Mouse (Mus musculus): Measurements from ENCODE around the gene Ppp1ca. TPM values are rescaled to one million over a fixed set of nuclear protein-coding genes. Genes with fewer than 3 reads are reported as not detected.

Gene Ppp1ca
- total RNA-seq, 2 experiments from 2014 or later: 318 to 320 TPM

GRCm38 (mm10) chr19:4203604-4204326 lies 11.9 kb downstream of the Ppp1ca start:
- peak in 1 of 2 experiments; percentile 73 for DNase-seq (ENCODE audit: low spot score in 2 of 2)
- intact Hi-C loops (cut with DNase I): loop anchor here (5.0 kb wide), 1 partner anchor 76 kb away; the partner anchor contains the start of gene Aip

DNA sequence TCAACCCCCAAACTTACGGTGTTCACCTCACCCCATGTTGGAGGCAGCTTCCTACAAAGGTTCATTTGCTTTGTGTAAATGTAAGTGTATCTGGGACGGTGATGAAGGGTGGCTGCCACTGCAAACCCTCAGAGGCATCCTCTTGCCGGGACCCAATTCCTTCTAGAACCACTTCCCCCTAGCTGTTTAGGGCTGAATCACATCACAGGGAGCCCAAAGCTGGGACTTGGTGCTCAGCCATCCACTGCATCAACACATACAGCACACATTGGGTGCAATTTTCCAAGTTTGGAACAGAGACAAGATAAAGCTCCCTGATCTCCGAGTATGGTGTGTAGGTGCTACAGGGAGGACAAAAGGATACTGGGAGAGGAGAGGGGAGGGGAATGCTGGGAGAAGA lies 13.0 kb downstream of the Ppp1ca start:
- intact Hi-C loops (cut with DNase I): loop anchor here (5.0 kb wide), 1 partner anchor 78 kb away; the partner anchor contains the start of gene Aip
- peak in 1 of 2 experiments; percentile 35 for DNase-seq (ENCODE audit: low spot score in 2 of 2)

GRCm38 (mm10) chr19:4206971-4207370 lies 15.1 kb downstream of the Ppp1ca start:
- intact Hi-C loops (cut with DNase I): loop anchor here (1.0 kb wide), 1 partner anchor 21 kb away; no protein-coding TSS in a partner anchor
- peak; percentile 53 to 62 for DNase-seq (ENCODE audit: low spot score in 2 of 2)

- no peak for DNase-seq (ENCODE audit: low spot score in 2 of 2)
- intact Hi-C loops (cut with DNase I): no loop called here
Observed at GRCm38 (mm10) chr19:4208563-4208962, 16.7 kb downstream of the Ppp1ca start.

DNA sequence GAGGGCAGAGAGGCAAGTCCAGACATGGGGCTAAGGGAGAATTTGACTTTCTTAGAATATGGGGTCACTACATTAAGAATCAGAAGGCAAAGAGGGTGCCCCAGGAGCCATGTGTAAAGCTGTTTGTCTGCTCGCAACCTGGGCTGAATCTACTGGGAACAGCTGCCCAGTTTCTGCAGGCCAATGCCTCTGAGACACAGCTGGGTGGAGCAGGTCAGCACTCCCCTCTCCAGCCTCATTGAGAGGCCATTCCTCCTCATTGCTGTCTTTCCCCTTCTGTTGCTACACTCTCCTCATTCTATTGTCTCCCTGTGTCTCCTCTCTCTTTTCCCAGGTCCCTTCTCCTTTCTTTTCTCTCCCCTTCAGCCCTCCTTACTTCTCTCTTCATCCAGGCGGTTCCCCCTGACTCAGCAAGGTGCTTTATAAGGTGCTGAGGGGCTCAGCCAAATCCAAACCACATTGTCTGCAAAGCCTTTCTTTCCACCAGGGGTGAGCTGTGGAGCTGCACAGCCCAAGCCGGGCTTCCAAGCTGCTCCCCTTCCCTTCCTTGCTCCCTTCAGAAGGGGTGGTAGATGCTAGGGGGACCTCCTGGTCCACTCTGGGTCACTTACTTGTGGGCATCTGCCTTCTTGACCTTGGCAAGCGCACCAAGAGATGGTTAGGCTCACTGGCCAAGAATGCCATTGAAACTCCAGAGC lies 20.2 kb downstream of the Ppp1ca start:
- intact Hi-C loops (cut with DNase I): no loop called here
- no peak for DNase-seq (ENCODE audit: low spot score in 2 of 2)

GRCm38 (mm10) chr19:4213524-4213974 lies 21.7 kb downstream of the Ppp1ca start:
- DNase-seq (ENCODE audit: low spot score in 2 of 2): no peak
- intact Hi-C loops (cut with DNase I): no loop called here

DNA sequence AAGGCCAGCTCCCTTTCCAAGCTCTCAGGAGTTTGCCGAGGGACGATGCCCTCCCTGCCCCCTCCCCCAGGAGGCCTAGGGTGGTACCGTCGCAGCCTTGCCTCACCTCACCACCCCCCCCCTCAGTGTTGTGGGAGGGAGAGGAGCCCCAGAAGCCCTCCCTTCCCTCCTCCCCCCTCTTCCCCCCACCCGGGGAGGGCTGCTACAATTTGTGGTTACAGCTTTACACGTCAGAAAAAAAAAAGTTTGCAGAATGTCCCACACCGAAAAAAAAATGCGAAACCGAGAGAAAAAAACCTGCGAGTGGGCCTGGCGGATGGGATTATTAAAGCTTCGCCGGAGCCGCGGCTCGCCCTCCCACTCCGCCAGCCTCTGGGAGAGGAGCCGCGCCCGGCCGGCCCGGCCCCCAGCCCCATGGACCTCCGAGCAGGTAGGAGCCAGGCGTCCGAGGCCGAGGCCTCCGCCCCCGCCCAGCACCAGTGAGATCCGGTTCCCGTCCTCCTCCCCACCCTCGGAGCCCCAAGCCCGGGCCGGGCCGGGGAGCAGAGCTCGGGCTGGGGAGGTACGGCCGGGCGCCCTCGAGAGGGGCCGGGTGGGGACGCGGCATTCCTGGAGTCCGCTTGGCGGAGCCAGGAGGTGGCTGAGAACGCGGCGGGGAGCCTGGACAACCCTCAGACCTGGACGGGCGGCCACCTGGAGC lies 22.4 kb downstream of the Ppp1ca start, which contains the start of the genes Clcf1 and AC109138.7:
Gene Clcf1 (plus strand): TSS at position 168 of the 700 bp plus-strand sequence.
Gene AC109138.7 (plus strand): TSS at position 287 of the 700 bp plus-strand sequence.
- intact Hi-C loops (cut with DNase I): no loop called here

DNA sequence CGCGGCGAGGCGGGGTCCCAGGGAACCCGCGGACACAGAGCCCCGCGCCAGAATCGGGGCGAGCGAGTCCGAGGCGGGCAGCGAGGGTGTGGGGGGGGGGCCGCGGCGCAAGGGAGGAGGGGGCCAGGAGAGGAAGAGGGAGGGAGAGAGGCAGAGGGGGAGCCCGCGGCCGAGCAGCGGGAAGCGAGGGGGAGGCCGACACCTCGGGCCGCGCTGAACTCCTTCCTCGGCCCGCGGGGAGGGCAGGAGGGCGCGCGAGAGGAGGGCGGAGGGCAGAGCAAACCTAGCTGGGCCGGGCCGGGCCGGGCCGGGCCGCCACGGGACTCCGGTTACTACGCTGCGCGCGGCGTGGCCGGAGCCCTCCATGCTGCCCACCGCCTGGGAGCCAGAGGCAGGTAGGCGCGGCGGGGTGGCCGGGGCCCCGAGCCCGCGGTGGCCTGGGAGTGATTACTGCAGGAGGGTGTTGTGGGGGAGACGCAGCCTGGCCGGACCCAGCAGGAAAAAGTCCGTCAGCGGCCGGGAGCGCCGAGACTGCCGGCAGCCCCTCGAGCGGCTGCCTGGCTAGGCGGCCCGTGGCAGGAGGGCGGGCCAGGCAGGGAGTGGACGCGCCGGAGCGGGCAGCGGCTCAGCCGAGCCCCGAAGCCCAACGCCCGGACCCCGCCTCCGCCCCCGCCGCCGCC lies 23.0 kb downstream of the Ppp1ca start:
- intact Hi-C loops (cut with DNase I): no loop called here
- DNase-seq (ENCODE audit: low spot score in 2 of 2): no peak

More for the DNA sequence above, 22.4 kb downstream of the Ppp1ca start, which contains the start of the genes Clcf1 and AC109138.7:
- DNase-seq (ENCODE audit: low spot score in 2 of 2): no peak

DNA sequence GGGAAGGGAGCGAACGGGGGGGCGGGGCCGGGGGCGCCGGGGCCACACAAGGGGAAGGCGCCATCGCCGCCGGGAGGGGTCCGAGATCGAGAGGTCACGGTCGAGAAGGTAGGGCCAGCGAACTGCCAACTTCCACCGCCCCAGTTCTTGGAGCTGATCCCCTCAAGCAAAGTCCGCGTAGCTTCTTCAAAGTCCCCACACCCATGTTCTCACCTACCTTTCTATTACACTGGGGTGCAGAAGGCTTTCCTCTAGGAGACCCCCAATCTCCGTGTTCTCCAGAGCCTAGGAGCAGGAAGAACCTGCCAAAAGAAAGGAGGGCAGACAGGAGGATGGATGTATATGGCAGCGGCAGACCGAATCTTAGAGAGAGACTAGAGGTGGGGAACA lies 23.6 kb downstream of the Ppp1ca start:
- no peak for DNase-seq (ENCODE audit: low spot score in 2 of 2)
- intact Hi-C loops (cut with DNase I): no loop called here

- peak in 1 of 2 experiments; percentile 47 for DNase-seq (ENCODE audit: low spot score in 2 of 2)
- intact Hi-C loops (cut with DNase I): no loop called here
Observed at GRCm38 (mm10) chr19:4216041-4216685, 24.3 kb downstream of the Ppp1ca start.

- intact Hi-C loops (cut with DNase I): no loop called here
- no peak for DNase-seq (ENCODE audit: low spot score in 2 of 2)
Observed at GRCm38 (mm10) chr19:4217140-4217539, 25.3 kb downstream of the Ppp1ca start.

DNA sequence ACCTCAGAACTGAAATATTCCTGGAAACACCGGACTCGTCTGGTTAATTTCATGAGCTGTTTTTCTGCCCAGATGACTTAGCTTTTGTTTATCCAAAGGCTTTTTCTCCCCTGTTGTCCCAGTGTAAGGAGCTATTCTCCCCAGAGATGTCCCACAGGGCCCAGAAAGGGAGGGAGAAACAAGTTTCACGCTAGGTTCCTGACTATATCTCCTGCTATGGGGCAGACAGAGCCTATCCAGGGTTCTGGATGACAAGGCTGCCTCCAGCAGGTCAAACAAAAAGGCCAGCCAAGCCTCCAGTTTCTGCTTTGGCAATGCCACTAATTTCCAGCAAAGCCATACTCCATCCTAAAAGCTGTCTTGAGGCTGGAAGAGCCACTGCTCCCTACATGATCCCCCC lies 26.0 kb downstream of the Ppp1ca start:
- intact Hi-C loops (cut with DNase I): no loop called here
- DNase-seq (ENCODE audit: low spot score in 2 of 2): no peak

- DNase-seq (ENCODE audit: low spot score in 2 of 2): no peak
- intact Hi-C loops (cut with DNase I): no loop called here
Observed at GRCm38 (mm10) chr19:4218293-4218692, 26.4 kb downstream of the Ppp1ca start.

DNA sequence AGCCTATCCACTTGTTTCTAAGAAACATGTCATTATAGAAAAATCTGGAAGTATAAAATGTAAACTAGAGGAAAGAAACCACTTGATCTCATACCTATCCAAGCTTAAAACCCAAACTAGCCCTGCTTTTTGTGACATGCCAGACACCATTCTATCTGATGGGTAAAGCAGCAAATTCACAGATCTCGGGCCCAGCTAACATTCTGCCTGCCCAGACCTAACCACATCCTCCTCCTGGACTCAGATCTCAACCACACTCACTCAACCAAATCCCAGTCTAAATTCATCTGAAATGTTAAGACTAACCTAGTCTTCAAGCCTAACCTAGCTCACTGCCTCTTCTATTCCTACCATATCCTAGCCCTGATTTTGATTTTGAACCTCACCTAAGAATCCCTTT lies 26.9 kb downstream of the Ppp1ca start:
- intact Hi-C loops (cut with DNase I): no loop called here

GRCm38 (mm10) chr19:4219943-4220342 lies 28.1 kb downstream of the Ppp1ca start:
- intact Hi-C loops (cut with DNase I): no loop called here

More for the DNA sequence above, 26.9 kb downstream of the Ppp1ca start:
- DNase-seq (ENCODE audit: low spot score in 2 of 2): no peak

GRCm38 (mm10) chr19:4220416-4220815 lies 28.6 kb downstream of the Ppp1ca start:
- intact Hi-C loops (cut with DNase I): no loop called here
- DNase-seq (ENCODE audit: low spot score in 2 of 2): no peak

More at GRCm38 (mm10) chr19:4219943-4220342, 28.1 kb downstream of the Ppp1ca start:
- no peak for DNase-seq (ENCODE audit: low spot score in 2 of 2)

DNA sequence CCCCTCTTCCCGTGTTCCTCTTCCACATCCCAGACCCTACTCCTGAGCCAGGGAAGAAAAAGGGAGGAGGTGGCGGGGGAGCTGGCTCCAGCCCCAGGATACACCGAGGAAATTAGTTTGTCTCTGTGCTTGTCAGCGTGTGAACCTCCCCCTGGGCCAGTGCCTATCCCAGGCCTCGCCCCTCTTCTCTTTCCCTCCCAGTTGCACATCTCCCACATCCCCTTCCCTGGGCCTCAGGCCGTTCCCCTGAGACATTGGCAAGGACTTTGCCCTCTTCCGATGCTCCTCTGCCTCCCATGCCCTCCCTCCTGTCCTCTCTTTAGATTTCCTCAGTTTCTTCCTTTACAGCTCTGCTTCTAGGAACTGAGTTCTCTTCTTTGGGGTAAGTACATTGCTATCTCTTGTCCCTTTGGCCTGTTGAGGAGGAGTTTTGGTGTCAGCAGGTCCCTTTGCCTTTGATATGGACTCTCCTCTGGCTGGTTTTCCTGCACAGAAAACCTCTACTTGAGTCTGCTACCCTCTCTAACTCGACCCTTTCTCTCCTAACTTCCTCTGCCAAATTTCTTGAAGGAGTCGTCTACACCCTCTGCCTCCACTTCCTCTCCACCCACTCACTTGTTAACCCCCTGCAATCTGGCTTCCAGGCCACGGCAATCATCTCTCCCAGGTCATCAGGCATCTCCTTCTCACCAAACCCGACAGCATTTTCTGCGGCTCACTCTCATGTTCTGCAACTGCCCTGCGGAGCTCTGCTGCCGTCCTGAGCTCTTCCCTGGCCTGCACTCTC lies 29.3 kb downstream of the Ppp1ca start:
- no peak for DNase-seq (ENCODE audit: low spot score in 2 of 2)
- intact Hi-C loops (cut with DNase I): no loop called here

DNA sequence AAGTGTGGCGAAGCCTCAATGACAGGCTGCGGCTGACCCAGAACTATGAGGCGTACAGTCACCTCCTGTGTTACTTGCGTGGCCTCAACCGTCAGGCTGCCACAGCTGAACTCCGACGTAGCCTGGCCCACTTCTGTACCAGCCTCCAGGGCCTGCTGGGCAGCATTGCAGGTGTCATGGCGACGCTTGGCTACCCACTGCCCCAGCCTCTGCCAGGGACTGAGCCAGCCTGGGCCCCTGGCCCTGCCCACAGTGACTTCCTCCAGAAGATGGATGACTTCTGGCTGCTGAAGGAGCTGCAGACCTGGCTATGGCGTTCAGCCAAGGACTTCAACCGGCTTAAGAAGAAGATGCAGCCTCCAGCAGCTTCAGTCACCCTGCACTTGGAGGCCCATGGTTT lies 30.3 kb downstream of the Ppp1ca start:
- intact Hi-C loops (cut with DNase I): no loop called here
- DNase-seq (ENCODE audit: low spot score in 2 of 2): no peak

Data from left cerebral cortex, postnatal 25 days (tissue).